Mouse (Mus musculus) kidney, embryonic 14.5 days (tissue): ENCODE data around the gene Ythdf1. TPM values are rescaled to one million over a fixed set of nuclear protein-coding genes. Genes with fewer than 3 reads are reported as not detected.

ENCODE experiments used
- ATAC-seq: fragments of 200-750 bp; cut with Nextera tagmentation; 2 replicates; pipeline ENCODE4 v1.8.0; 2017; ENCODE audit warnings: moderate number of reproducible peaks, mild to moderate bottlenecking, moderate TSS enrichment, moderate library complexity; ENCODE audit not compliant: low FRiP score, low TSS enrichment
- H3K27ac ChIP-seq: fragments of 300-500 bp; sonication (generic); 2 replicates; pipeline ENCODE4 v1.5.1; 2014; ENCODE audit warnings: low read depth, mild to moderate bottlenecking, low read length, moderate library complexity, mixed read lengths
- H3K27me3 ChIP-seq: fragments of 300-500 bp; sonication (generic); 2 replicates; pipeline ENCODE4 v1.6.1; 2014; ENCODE audit warnings: mild to moderate bottlenecking, low read length; ENCODE audit not compliant: control insufficient read depth, insufficient read depth
- H3K36me3 ChIP-seq: fragments of 300-500 bp; sonication (generic); 2 replicates; pipeline ENCODE4 v1.6.1; 2014; ENCODE audit warnings: low read length, mixed read lengths; ENCODE audit not compliant: control insufficient read depth, insufficient read depth
- H3K4me1 ChIP-seq: fragments of 300-500 bp; sonication (generic); 2 replicates; pipeline ENCODE4 v1.6.1; 2014; ENCODE audit warnings: low read length, mixed read lengths; ENCODE audit not compliant: control insufficient read depth, insufficient read depth
- H3K4me2 ChIP-seq: fragments of 300-500 bp; sonication (generic); replicated peaks from 2 replicates; pipeline ENCODE4 v1.6.1; 2014; ENCODE audit warnings: low read depth, mild to moderate bottlenecking, low read length
- H3K4me3 ChIP-seq: fragments of 300-500 bp; sonication (generic); 2 replicates; pipeline ENCODE4 v1.5.1; 2014; ENCODE audit warnings: mild to moderate bottlenecking, low read length
- H3K9ac ChIP-seq: fragments of 300-500 bp; sonication (generic); 2 replicates; pipeline ENCODE4 v1.6.1; 2014; ENCODE audit warnings: low read depth, mild to moderate bottlenecking, low read length, moderate library complexity
- H3K9me3 ChIP-seq: fragments of 300-500 bp; sonication (generic); 2 replicates; pipeline ENCODE4 v1.6.1; 2016; ENCODE audit warnings: low read length; ENCODE audit not compliant: control insufficient read depth
- WGBS: fragments of 180-500 bp; shearing (Covaris S2); extraction: QIAGEN DNeasy Blood & Tissue Kit; methylation state at CpG from one replicate; pipeline ENCODE4 v1.1.7; 2014; 5-methylcytosine and 5-hydroxymethylcytosine counted together
- polyA plus RNA-seq: library from polyadenylated mRNA; unstranded; fragments of >200 nt; fragmentation: Nextera tagmentation; extraction: Ambion mirVana; gene quantifications from 2 replicates; pipeline ENCODE4 v1.2.1, GENCODE M21; 2014

Gene Ythdf1
- polyA plus RNA-seq, 1 experiment from 2014 or later = 75.4 TPM

GRCm38 (mm10) chr2:180954061-180955047 is 33.6 kb upstream of the Ythdf1 start, which contains the start of gene Nkain4:
Gene Nkain4 (minus strand): TSS chr2:180954699.
- no peaks in the 10 kb centered on the region for H3K36me3 ChIP-seq
- peak within 1 kb of the TSS; percentile 48 for H3K27ac ChIP-seq
- H3K27me3 ChIP-seq = no peaks in the 10 kb centered on the region
- WGBS = 1% methylated on average over 52 of the region's 52 CpGs
- peak; percentile 97 for ATAC-seq
- H3K4me2 ChIP-seq = peak within 1 kb of the TSS; percentile 92
- no peaks in the 10 kb centered on the region for H3K9me3 ChIP-seq
- H3K4me1 ChIP-seq = peaks cover 13% of the 10 kb centered on the region
- H3K4me3 ChIP-seq = peak within 1 kb of the TSS; percentile 61
- peak within 1 kb of the TSS; percentile 59 for H3K9ac ChIP-seq

GRCm38 (mm10) chr2:180953638-180954037 is 32.9 kb upstream of the Ythdf1 start:
- Histone ChIP-seq H3K4me3 (peak overlapping the region; percentile 61), H3K4me2 (peak overlapping the region; percentile 92), H3K36me3 (no peaks in the 10 kb centered on the region), H3K9ac (peak overlapping the region; percentile 59; the same call in 1 of the 2 replicates), H3K27ac (no peak overlapping the region), H3K9me3 (no peaks in the 10 kb centered on the region), H3K4me1 (peaks cover 13% of the 10 kb centered on the region), H3K27me3 (no peaks in the 10 kb centered on the region)
- 27% methylated on average over 2 of the region's 2 CpGs for WGBS
- no peak for ATAC-seq

GRCm38 (mm10) chr2:180952731-180953171 is 32.0 kb upstream of the Ythdf1 start:
- ATAC-seq = no peak
- Histone ChIP-seq H3K4me3 (peak overlapping the region; percentile 0; the same call in 1 of the 2 replicates), H3K4me2 (peak overlapping the region; percentile 92), H3K36me3 (no peaks in the 10 kb centered on the region), H3K9me3 (no peaks in the 10 kb centered on the region), H3K9ac (peak overlapping the region; percentile 5; the same call in 1 of the 2 replicates), H3K27me3 (no peaks in the 10 kb centered on the region), H3K4me1 (peaks cover 13% of the 10 kb centered on the region), H3K27ac (peak overlapping the region; percentile 31)
- WGBS = 14% methylated on average over 9 of the region's 9 CpGs

- no peaks in the 10 kb centered on the region for H3K9me3 ChIP-seq
- no peak for ATAC-seq
- no peak overlapping the region for H3K27ac ChIP-seq
- no peak overlapping the region for H3K4me2 ChIP-seq
- H3K4me1 ChIP-seq = peaks cover 6% of the 10 kb centered on the region
- no peaks in the 10 kb centered on the region for H3K27me3 ChIP-seq
- no peak overlapping the region for H3K4me3 ChIP-seq
- 22% methylated on average over 1 of the region's 1 CpGs for WGBS
- no peaks in the 10 kb centered on the region for H3K36me3 ChIP-seq
- H3K9ac ChIP-seq = no peak overlapping the region
These were observed 29.2 kb upstream of the Ythdf1 start for GRCm38 (mm10) chr2:180949947-180950346.

GRCm38 (mm10) chr2:180941869-180942268 is 21.1 kb upstream of the Ythdf1 start:
- ATAC-seq = no peak
- Histone ChIP-seq H3K4me1 (no peaks in the 10 kb centered on the region), H3K36me3 (peaks cover 2% of the 10 kb centered on the region; the same call in 1 of the 2 replicates), H3K4me2 (no peak overlapping the region), H3K4me3 (no peak overlapping the region), H3K9me3 (no peaks in the 10 kb centered on the region), H3K9ac (no peak overlapping the region), H3K27ac (no peak overlapping the region), H3K27me3 (no peaks in the 10 kb centered on the region)

GRCm38 (mm10) chr2:180940187-180940586 is 19.4 kb upstream of the Ythdf1 start:
- Histone ChIP-seq H3K9ac (no peak overlapping the region), H3K9me3 (no peaks in the 10 kb centered on the region), H3K36me3 (peaks cover 2% of the 10 kb centered on the region; the same call in 1 of the 2 replicates), H3K27me3 (no peaks in the 10 kb centered on the region), H3K4me3 (no peak overlapping the region), H3K4me1 (no peaks in the 10 kb centered on the region), H3K27ac (no peak overlapping the region), H3K4me2 (no peak overlapping the region)
- ATAC-seq = no peak

GRCm38 (mm10) chr2:180932418-180932817 is 11.7 kb upstream of the Ythdf1 start:
- Histone ChIP-seq H3K27ac (no peak overlapping the region), H3K36me3 (no peaks in the 10 kb centered on the region), H3K9me3 (no peaks in the 10 kb centered on the region), H3K4me3 (no peak overlapping the region), H3K9ac (no peak overlapping the region), H3K4me2 (no peak overlapping the region), H3K4me1 (no peaks in the 10 kb centered on the region), H3K27me3 (no peaks in the 10 kb centered on the region)
- ATAC-seq = no peak
- 71% methylated on average over 1 of the region's 1 CpGs for WGBS

GRCm38 (mm10) chr2:180928723-180929122 is 8.0 kb upstream of the Ythdf1 start, which contains the start of gene Birc7:
Gene Birc7 (plus strand): TSS chr2:180929023.
- Histone ChIP-seq H3K4me2 (no peak within 1 kb of the TSS), H3K36me3 (no peaks in the 10 kb centered on the region), H3K27ac (no peak within 1 kb of the TSS), H3K9me3 (no peaks in the 10 kb centered on the region), H3K27me3 (no peaks in the 10 kb centered on the region), H3K4me1 (no peaks in the 10 kb centered on the region), H3K4me3 (no peak within 1 kb of the TSS), H3K9ac (no peak within 1 kb of the TSS)
- no peak for ATAC-seq
- 69% methylated on average over 4 of the region's 4 CpGs for WGBS

GRCm38 (mm10) chr2:180925176-180925575 is 4.4 kb upstream of the Ythdf1 start:
- Histone ChIP-seq H3K9me3 (no peaks in the 10 kb centered on the region), H3K9ac (no peak overlapping the region), H3K36me3 (no peaks in the 10 kb centered on the region), H3K27ac (no peak overlapping the region), H3K4me3 (no peak overlapping the region), H3K27me3 (no peaks in the 10 kb centered on the region), H3K4me2 (no peak overlapping the region), H3K4me1 (no peaks in the 10 kb centered on the region)
- ATAC-seq = no peak
- WGBS = 7% methylated on average over 4 of the region's 4 CpGs
